Mouse (Mus musculus) embryo, embryonic 10 days (tissue): ENCODE results near the gene Ppp1r12b.

Experiments
- DNase-seq: peaks from one replicate; pipeline ENCODE4 v3.0.0-alpha.2; 2015; ENCODE audit warnings: low spot score

Ppp1r12b gene

DNA sequence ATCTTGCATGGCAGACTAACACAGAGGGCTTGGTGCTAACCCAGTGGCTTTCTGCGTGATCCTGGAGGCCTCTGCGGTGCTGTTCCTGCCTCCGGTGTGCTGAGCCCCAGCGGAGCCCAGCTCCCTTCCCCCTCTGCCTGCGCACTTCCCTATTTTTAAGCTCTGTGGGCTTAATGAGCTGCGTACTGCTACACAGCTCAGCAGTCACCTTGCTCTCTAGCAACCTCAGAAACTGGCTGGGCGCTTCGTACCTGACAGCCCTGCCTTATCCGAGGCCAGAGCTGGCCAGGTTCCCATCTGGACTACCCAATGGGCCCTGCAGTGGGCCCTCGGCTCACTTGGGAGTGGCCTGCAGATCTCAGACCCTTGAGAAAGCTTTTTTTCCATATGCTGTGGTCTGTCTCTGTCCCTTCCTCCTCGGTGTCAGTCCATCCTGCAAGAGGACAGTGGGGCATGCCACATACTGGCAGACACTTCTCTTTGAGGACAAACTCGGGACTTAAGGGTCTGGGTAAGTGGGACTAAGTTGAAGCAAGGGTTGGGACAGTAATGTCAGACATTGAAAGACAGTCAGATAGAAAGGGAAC, 235.9 kb downstream of the Ppp1r12b start:
- no peak for DNase-seq

- DNase-seq, result no peak
These were observed 240.7 kb downstream of the Ppp1r12b start for GRCm38 (mm10) chr1:134715092-134715491.

- DNase-seq, result peak; percentile 34
These were observed 241.6 kb downstream of the Ppp1r12b start for GRCm38 (mm10) chr1:134714166-134714565.

DNA sequence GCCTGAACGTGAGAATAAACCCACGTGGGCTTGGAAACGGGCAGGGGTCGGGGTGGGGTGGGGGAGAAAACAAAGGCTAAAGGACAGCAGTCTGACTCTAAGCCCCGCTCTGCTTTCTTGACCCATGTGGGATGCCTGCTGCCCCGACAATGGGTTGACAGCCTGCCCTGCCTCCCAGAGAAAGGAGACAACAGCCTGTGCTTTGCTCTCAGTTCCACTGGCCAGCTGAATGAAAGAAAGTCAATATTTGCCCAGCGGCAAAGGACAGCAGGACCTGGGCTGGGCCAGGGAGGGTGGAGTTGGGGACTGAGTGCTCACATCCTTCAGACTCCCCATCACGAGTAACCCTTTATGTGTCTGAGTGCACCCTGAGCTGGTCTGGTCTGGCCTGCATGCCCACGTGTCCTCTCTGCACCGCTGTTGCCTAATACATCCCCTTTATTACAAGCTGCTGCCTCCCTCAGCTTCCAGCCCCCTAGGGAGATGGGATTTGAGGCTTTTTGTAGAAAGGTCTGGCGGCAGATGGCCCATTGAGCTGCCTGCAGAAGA, 242.2 kb downstream of the Ppp1r12b start:
- peak; percentile 73 for DNase-seq

GRCm38 (mm10) chr1:134712781-134713299, 242.9 kb downstream of the Ppp1r12b start:
- no peak for DNase-seq

GRCm38 (mm10) chr1:134711653-134712052, 244.1 kb downstream of the Ppp1r12b start:
- no peak for DNase-seq

DNA sequence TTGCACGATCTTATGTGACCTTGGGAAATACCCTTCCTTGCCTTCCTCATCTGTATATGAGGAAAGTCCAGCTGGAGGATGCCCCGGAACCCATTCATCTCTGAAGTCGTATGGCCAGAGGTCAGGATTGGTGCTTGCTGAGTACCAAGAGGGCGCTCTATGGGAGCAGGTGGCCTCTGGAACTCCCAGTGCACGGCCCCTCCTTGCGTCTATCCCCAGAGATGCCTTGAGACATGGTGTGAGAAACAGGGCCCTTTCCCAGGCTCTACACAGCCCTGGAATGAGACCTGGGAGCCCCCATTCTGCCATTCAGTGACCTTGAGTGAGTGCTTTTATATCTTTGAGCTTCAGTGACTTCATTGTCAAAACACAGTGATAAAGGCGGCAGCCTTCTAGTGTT, 244.7 kb downstream of the Ppp1r12b start:
- DNase-seq, result peak; percentile 51

GRCm38 (mm10) chr1:134709411-134710306, 246.1 kb downstream of the Ppp1r12b start:
- peak; percentile 24 for DNase-seq

- peak; percentile 69 for DNase-seq
These were observed 246.8 kb downstream of the Ppp1r12b start for GRCm38 (mm10) chr1:134708801-134709385.

GRCm38 (mm10) chr1:134708274-134708673, 247.5 kb downstream of the Ppp1r12b start:
- no peak for DNase-seq

GRCm38 (mm10) chr1:134707516-134707915, 248.2 kb downstream of the Ppp1r12b start:
- no peak for DNase-seq

DNA sequence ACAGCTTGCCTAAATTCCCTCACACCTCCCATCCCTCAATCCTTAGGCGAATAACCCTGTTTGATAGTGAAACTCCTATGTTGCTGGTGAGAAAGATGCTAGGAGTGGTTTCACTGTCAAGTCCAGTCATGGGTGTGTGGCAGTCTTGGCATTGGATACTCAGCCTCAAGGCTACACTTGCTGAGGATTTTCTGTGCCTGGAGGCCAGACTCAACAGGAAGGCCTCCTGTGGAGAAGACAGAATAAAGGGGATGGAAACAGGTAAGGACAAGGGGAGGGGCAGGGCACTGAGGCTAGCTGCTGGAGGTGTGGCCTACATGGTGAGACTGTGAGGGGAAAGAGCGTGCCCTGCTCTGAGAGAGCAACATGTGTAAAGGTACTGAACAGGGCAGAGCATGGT, 249.2 kb downstream of the Ppp1r12b start:
- DNase-seq, result no peak
